Mouse (Mus musculus) CD4-positive, CD25-positive, alpha-beta regulatory T cell, adult 9 weeks (primary cell): ENCODE data around the gene Ccdc74a. TPM values are rescaled to one million over a fixed set of nuclear protein-coding genes. Genes with fewer than 3 reads are reported as not detected.

ENCODE experiments used
- polyA plus RNA-seq: library from polyadenylated mRNA; unstranded; fragments of 100-300 nt; shearing (Covaris generic); gene quantifications from one replicate; pipeline ENCODE4 v1.2.1, GENCODE M21; 2017

The Ccdc74a gene
- polyA plus RNA-seq = 0.53 TPM

GRCm38 (mm10) chr16:17646310-17647114 is at the start of gene Ccdc74a:
Ccdc74a (plus strand) TSS chr16:17646470.

GRCm38 (mm10) chr16:17619198-17620105 is 26.8 kb upstream of the Ccdc74a start, which contains the start of gene Smpd4:
Smpd4 (plus strand) TSS chr16:17619354.

Other genes starting within 250 kb of the Ccdc74a start
- 26.0 TPM for gene Snap29, start 240.5 kb upstream of the Ccdc74a start, polyA plus RNA-seq
- 30.1 TPM for gene Pi4ka, start 240.2 kb upstream of the Ccdc74a start, polyA plus RNA-seq
- gene Crkl, start 194.5 kb upstream of the Ccdc74a start, polyA plus RNA-seq = 82.2 TPM
- gene Aifm3, start 156.9 kb upstream of the Ccdc74a start, polyA plus RNA-seq = not detected
- gene Lztr1, start 137.8 kb upstream of the Ccdc74a start, polyA plus RNA-seq = 68.8 TPM
- gene Thap7, start 115.3 kb upstream of the Ccdc74a start, polyA plus RNA-seq = 88.7 TPM
- gene Lrrc74b, start 85.2 kb upstream of the Ccdc74a start, polyA plus RNA-seq = not detected
- not detected for gene P2rx6, start 84.6 kb upstream of the Ccdc74a start, polyA plus RNA-seq
- gene Slc7a4, start 63.3 kb upstream of the Ccdc74a start, polyA plus RNA-seq = 2.7 TPM
- gene Smpd4, start 27.1 kb upstream of the Ccdc74a start, polyA plus RNA-seq = 29.2 TPM
- gene Med15, start 86.4 kb downstream of the Ccdc74a start, polyA plus RNA-seq = 153 TPM
- 19.5 TPM for gene Klhl22, start 113.1 kb downstream of the Ccdc74a start, polyA plus RNA-seq
- not detected for gene Scarf2, start 150.8 kb downstream of the Ccdc74a start, polyA plus RNA-seq
- gene B830017H08Rik, start 186.7 kb downstream of the Ccdc74a start, polyA plus RNA-seq = not detected
- gene Car15, start 191.9 kb downstream of the Ccdc74a start, polyA plus RNA-seq = 3.8 TPM
- gene Gm20518, start 245.2 kb downstream of the Ccdc74a start, polyA plus RNA-seq = 0.32 TPM
- gene Tssk1, start 247.8 kb downstream of the Ccdc74a start, polyA plus RNA-seq = not detected